23 mouse cellular contexts compared by ENCODE assay signal in the genomic region with DNA sequence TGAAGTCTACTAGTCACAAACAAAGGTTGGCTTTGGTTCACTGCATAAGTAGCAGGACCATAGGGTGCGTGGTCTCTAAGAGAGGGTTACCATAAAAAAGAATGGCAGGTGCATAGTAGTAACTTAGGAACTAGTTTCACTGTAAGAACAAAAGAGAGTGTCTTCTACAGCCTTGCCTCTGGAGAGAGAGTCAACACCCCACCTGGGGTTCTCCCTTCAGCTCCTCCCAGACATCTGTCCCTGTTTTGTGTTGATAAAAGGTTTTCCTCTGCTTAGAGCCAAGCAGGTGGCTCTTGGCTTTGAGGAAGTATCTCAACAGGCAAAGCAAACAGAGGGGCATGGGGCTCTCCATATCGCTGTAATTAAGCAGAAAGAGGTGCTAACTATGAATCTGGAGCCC.
DNase-seq lines count a peak whose midpoint lies in the region; ATAC-seq lines count a peak whose summit lies in the region.
"Had no signal": no experiment of that assay in that cellular context is flagged by ENCODE, and none has a peak within 500 bp of the region (broad histone marks: within the 10 kb centered on the region; RNA-seq: fewer than 3 reads in every experiment).

No protein-coding gene starts in this region.

- no peak for ATAC-seq in erythroblast, adult 5-6 weeks (replicated peaks; ENCODE audit: low FRiP score, poor library complexity, severe bottlenecking)
- ATAC-seq: activated CD4-positive, CD25-positive, alpha-beta regulatory T cell, adult 4 months; CD4-positive, CD25-positive, alpha-beta regulatory T cell, adult 4 months; forebrain, embryonic 16.5 days; intestine, postnatal 0 days; Patski had no signal

- DNase-seq in thymus, postnatal 14 days, result peak; percentile 20
- DNase-seq in thymus, postnatal 10 days (ENCODE audit: low spot score in 2 of 2), result no peak
- DNase-seq in ES-CJ7 (ENCODE audit: low read depth, low spot score) (peak; percentile 21), R1 (ENCODE audit: low read depth, low spot score) (peak; percentile 52)
- DNase-seq in gastrocnemius, adult 8-10 months (ENCODE audit: low spot score in 2 of 2), result no peak
- no peak for DNase-seq in right cerebral cortex, postnatal 25 days
- DNase-seq: adrenal gland, adult 8-10 months; adrenal gland, postnatal 25 days; cerebellum, adult 11 months; cerebellum, adult 2 months; cerebellum, adult 9-11 months; cerebellum, postnatal 25 days; gastrocnemius, adult 2 months; gastrocnemius, postnatal 25 days; heart, adult 18-20 months; heart, postnatal 14 days; kidney, adult 2 months had no signal

Comparison
In these comparisons a context has a peak if more than half of its experiments do, and no peak if none do; other contexts are left out.
1. DNase-seq: peak in thymus, postnatal 14 days (single experiment), ES-CJ7 (single experiment) and R1 (single experiment); none in thymus, postnatal 10 days (0 of 2), gastrocnemius, adult 8-10 months (0 of 2) and right cerebral cortex, postnatal 25 days (single experiment).